Mouse (Mus musculus) liver, adult (tissue): ENCODE results near the gene Zfp108.

Experiments used
- GATA4 ChIP-seq: IDR thresholded peaks from 2 replicates; pipeline ENCODE4 v1.6.1; 2014; ENCODE audit warnings: mild to moderate bottlenecking, low read length; ENCODE audit not compliant: insufficient replicate concordance

Zfp108 gene

GRCm38 (mm10) chr7:24254633-24255474 is at the start of gene Zfp108:
TSS of gene Zfp108 (plus strand) at chr7:24254794.
- TF ChIP-seq GATA4 = no peak

- no peak for TF ChIP-seq GATA4
Observed at GRCm38 (mm10) chr7:24207488-24208261, 46.9 kb upstream of the Zfp108 start.

GRCm38 (mm10) chr7:24208282-24208886 is 46.2 kb upstream of the Zfp108 start:
- TF ChIP-seq GATA4 = no peak

- no peak for TF ChIP-seq GATA4
Observed at GRCm38 (mm10) chr7:24210296-24210695, 44.3 kb upstream of the Zfp108 start.

GRCm38 (mm10) chr7:24211343-24211742 is 43.3 kb upstream of the Zfp108 start, which contains the start of gene Zfp111:
TSS of gene Zfp111 (minus strand) at chr7:24211443.
- TF ChIP-seq GATA4 = no peak

GRCm38 (mm10) chr7:24237040-24237791 is 17.4 kb upstream of the Zfp108 start, which contains the start of gene Zfp109:
TSS of gene Zfp109 (minus strand) at chr7:24237560.
- TF ChIP-seq GATA4 = no peak

- no peak for TF ChIP-seq GATA4
Observed at GRCm38 (mm10) chr7:24253779-24254615, 597 bp upstream of the Zfp108 start.

- TF ChIP-seq GATA4 = no peak
Observed at GRCm38 (mm10) chr7:24259306-24259999, 4.9 kb downstream of the Zfp108 start.

GRCm38 (mm10) chr7:24260000-24260312 is 5.4 kb downstream of the Zfp108 start:
- TF ChIP-seq GATA4 = no peak

GRCm38 (mm10) chr7:24268176-24269155 is 13.9 kb downstream of the Zfp108 start:
- TF ChIP-seq GATA4 = no peak

GRCm38 (mm10) chr7:24269256-24269655 is 14.7 kb downstream of the Zfp108 start:
- TF ChIP-seq GATA4 = no peak

- TF ChIP-seq GATA4 = no peak
Observed at GRCm38 (mm10) chr7:24269667-24270287, 15.2 kb downstream of the Zfp108 start.
